Mouse (Mus musculus) gastrocnemius, adult 18-20 months (tissue): ENCODE results near the gene Gmnn. TPM values are rescaled to one million over a fixed set of nuclear protein-coding genes. Genes with fewer than 3 reads are reported as not detected.
A peak's percentile ranks its signal among the peaks of the same experiment; 100 is the strongest.
"Not testable (repeated sequence)": the region's sequence is repeated elsewhere in the genome, so short reads cannot be mapped to it uniquely, and the experiment has no call there.

Experiments used
- DNase-seq: peaks from one replicate; pipeline ENCODE4 v3.0.0; 2021; ENCODE audit warnings: low spot score
- long read RNA-seq, 2 experiments: library from polyadenylated mRNA; stranded (forward); transcript quantifications; one replicate each; pipeline ENCODE4 v2.0.0; 2021
- total RNA-seq, 2 experiments: library from RNA; stranded (reverse); gene quantifications; 2 replicates each; pipeline ENCODE4 v1.2.3; 2021

Gmnn gene
- total RNA-seq: 1 to 10 TPM; 4.1 to 4.2 TPM
- long read RNA-seq, experiment 1, partial matches to known transcripts: 0 of 2 reads
- long read RNA-seq, experiment 1, other reads (novel, unspliced or antisense): 0 of 2 reads
- long read RNA-seq, experiment 2, partial matches to known transcripts: 0 of 4 reads
- long read RNA-seq, experiment 2, other reads (novel, unspliced or antisense): 1 of 4 reads

DNA sequence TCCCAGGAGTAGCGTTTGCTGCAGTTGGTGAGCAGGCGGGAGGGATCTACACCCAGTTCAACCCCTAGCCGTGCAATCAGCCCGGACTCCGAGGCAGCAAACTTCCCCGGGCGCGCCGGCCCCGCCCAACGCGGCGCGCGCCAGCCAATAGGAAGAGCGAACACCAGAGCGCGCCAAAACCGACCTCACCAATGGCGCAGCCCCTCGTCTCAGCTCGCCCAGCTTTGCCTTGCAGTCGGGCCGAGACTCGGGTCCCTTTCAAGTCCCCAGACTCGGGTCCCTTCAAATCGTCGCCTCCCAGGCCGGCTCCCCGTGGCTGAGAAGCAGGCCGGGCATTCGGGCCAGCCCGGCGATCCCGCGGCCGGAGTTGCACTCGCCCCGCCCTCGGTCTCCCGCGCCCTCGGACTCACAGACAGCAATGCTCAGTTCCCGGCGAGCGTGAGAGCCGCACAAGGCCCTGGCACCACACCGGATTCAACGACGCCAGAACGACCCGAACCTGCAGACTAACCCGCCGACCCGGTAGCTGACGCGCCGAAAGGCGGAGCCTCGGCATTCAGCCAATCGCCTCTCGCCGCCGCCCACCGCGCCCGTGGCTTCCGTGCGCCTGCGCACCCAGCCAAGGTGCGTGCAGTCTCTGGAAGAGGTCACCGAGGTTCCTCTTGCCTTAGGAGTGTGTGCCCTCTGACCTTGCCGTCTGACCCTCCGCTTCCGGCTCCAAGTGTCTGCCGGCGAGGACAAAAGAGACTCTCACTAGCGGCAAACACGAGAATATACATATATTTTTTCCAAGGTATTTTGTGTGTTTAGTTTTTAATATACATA, at the start of gene Gmnn:
Gene Gmnn, minus strand, starts transcription at position 521 of the 825 bp plus-strand sequence.
- DNase-seq: peak; percentile 83

GRCm38 (mm10) chr13:24806079-24806478, 44.4 kb upstream of the Gmnn start:
- DNase-seq: no peak

- DNase-seq: no peak
Observed at GRCm38 (mm10) chr13:24803196-24803595, 41.5 kb upstream of the Gmnn start.

DNA sequence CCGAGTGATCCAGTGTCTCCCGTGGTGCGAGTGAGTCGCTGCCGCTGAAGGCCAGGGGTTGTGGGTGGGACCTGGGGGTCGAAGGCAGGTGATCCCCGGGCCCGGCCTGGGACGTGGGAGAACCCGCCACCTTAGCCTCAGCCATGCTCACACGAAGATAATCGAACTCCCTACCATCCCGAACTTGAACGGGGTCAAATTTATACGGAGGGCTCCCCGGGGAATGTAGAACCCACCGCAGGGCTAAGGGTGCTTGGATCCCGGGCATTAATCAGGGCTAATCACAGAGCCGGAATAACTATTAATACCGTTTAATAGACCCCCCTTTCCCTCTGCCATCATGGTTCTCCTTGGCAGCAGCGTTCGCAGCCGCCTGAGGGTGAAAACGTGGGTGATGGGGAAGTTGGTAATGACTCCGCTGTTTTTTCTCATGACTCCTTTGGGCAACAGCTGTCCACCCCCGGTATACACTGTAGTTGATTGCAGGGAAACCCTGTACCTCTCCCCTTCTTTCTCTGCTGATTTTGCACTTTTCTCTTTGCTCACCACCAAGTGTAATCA, 40.5 kb upstream of the Gmnn start:
- peak; percentile 40 for DNase-seq

DNA sequence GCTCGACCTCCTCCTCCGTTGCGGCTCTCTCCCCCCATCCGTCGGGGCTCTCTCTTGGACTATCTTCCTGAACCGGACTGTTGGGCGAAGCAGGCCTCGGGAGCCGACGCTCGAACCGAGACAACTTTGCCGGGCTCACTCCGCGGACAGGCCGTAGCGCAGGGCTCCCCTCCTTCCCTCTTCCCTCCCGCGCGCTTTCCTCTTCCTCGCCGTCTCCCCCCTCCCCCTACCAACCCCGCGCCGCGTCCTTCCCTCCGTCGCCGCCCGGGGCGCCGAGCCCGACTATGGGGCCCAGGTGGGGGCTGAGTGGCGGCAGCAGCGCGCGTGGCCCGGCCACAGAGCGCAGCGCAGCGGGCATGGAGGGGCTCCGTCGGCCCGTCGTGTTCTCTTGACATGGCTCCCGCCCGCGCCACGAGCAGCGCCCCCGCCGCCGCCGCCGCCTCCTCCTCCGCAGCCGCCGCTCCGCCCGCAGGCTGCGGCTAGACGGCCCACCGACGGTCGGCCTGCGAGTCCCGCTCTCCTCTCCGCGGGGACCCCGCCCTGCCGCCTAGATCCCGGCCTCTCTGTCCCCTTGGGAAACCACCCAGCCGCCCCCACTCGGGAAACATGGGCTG, 39.7 kb upstream of the Gmnn start, which contains the start of gene BC005537:
Gene BC005537, plus strand, starts transcription at position 350 of the 614 bp plus-strand sequence.
- DNase-seq: no peak

- DNase-seq: peak; percentile 98
Observed at GRCm38 (mm10) chr13:24800674-24801307, 39.1 kb upstream of the Gmnn start.

GRCm38 (mm10) chr13:24799925-24800673, 38.4 kb upstream of the Gmnn start:
- DNase-seq: peak; percentile 37

- DNase-seq: peak; percentile 17
Observed at GRCm38 (mm10) chr13:24799378-24799777, 37.7 kb upstream of the Gmnn start.

GRCm38 (mm10) chr13:24798686-24799085, 37.0 kb upstream of the Gmnn start:
- DNase-seq: no peak

DNA sequence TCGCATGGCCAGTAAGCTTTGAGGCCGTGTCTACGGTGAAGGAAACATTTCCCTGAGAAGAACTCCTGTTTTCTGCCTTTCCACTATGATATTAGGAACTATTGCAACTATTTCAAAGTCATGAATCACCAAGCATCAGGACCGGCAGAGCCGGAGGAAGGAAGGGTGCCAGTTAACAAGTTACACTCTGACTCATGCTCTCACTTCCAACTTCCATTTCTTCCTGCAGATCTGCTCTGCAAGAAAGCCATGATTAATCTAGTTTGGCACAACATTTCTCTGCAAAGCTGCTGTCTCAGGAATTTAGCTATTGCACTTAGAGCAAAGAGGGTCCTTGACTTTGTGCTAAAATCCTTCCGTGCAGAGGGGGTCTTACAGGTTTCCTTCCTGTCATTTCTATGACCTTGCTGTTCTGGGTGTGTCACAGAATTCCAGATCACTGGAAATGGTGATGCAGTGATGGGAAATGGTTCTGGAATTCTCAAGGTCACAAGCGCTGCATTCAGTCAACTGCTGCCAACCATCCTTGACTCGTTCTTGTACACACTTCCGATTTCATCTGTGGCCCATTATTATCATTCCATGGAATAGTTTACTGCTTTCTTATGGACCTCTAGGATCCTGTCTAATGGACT, 30.8 kb upstream of the Gmnn start:
- DNase-seq: peak; percentile 18

DNA sequence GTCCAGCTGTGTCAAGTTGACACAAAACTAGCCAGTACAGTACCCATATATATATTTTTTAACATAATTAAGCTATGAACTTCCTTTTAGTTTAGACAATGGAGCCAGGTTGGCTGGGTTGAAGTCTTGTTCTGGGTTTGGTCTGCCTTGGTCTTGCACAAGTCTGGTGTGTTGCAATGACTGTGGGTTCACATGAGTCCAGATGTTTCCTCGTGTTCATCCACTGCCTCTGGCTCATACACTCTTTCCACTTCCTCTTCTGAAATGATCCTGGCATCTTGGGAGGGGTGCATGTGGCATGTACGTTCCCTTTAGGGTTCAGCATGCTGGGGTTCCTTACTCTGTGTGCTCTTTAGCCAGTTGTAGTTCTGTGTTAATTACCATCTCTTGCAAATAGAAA, 29.6 kb upstream of the Gmnn start:
- DNase-seq: peak; percentile 40

GRCm38 (mm10) chr13:24787477-24787876, 25.8 kb upstream of the Gmnn start:
- DNase-seq: no peak

GRCm38 (mm10) chr13:24786014-24786490, 24.3 kb upstream of the Gmnn start:
- no peak for DNase-seq

DNA sequence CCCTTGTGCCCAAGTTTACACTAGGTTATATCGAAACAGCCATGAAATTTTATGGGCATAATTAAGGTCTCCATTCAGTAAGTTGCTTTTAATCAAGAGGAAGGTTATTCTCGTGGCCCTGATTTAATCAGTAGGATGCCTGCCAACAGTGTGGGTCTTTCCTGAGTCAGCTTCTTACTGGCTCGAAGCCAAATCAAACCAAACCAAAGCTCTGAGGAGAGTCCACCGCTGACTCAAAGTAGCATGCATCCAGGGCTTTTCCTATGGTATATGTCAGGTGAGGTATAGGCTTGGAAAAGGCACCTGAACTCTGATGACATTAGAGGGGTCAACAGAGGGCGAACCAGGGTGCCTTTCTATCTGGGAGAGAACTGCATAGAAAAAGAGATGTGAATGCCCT, 20.2 kb upstream of the Gmnn start:
- no peak for DNase-seq

DNA sequence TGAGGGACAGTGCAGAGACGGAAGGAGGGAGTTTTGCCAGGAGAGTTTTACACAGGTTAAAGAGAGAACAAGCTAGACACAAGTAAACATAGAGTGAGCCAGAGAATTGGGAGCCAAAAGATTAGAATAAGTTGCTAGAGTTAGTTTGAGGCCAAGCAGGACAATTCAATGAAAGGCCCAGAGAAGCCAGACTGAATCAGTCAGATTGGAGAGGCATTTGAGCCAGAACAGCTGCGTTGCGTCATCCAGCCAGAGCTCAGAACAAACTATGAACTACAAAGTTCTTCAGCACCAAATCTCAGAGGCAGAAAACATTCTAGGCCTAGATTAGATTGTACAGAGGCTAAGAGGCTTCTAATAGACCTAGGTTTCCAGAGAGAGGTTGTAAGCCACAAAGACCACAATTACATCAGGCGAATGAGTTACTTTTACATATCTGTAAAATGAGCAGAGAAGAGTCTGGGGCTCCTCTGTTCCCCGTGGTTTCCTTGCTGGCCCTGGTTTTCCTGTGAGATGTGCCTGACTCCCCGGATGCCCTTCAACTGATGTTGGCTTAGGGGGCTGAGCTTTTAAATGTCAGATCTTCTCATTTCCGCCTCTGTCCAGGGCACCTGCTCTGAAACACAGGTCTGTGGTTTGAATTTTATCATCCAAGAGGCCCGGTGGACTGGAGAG, 17.1 kb upstream of the Gmnn start:
- DNase-seq: no peak

GRCm38 (mm10) chr13:24778026-24778425, 16.3 kb upstream of the Gmnn start:
- DNase-seq: no peak

DNA sequence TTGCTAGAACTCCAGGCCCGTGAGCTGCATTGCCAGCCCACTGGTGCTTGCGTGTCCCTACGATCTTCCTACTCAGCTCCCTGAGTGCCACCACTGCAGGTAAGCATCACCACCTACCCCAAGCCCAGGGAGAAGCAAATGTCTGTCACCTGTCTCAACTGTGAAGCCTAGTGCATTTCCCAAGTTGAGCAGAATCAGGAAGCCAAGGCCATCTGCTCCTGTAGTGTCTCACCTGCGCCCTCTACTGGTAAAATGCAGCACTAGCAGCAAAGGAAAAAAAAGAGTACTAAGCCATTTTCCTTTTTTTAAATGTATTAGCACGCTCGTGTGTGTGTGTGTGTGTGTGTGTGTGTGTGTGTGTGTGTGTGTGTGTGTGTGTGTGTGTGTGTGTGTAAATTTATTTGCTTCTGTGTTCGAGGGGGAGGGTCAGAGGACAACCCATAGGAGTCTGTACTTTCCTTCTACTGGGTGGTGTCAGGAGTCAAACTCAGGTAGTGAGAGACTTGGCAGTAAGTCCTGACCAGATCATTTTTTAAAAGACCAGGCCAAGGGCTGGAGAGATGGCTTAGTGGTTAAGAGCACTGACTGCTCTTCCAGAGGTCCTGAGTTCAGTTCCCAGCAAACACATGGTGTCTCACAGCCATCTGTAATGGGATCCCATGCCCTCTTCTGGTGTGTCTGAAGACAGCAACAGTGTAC, 14.6 kb upstream of the Gmnn start:
- DNase-seq: peak; percentile 34

GRCm38 (mm10) chr13:24771482-24771881, 9.8 kb upstream of the Gmnn start:
- DNase-seq: not testable (repeated sequence)

- DNase-seq: not testable (repeated sequence)
Observed at GRCm38 (mm10) chr13:24767809-24768208, 6.1 kb upstream of the Gmnn start.
